19 mouse cellular contexts compared by ENCODE assay signal in genomic region chr1:194780392-194780791, GRCm38 (mm10).
DNase-seq lines count a peak whose midpoint lies in the region; ATAC-seq lines count a peak whose summit lies in the region.
"Had no signal": no experiment of that assay in that cellular context is flagged by ENCODE, and none has a peak within 500 bp of the region (broad histone marks: within the 10 kb centered on the region; RNA-seq: fewer than 3 reads in every experiment).

No protein-coding gene starts in this region.

- no peak overlapping the region for H3K4me3 ChIP-seq in forebrain, embryonic 13.5 days
- H3K4me3 ChIP-seq in forebrain, embryonic 10.5 days, result no peak overlapping the region
- no peak overlapping the region for H3K4me3 ChIP-seq in hindbrain, embryonic 11.5 days (ENCODE audit: low read depth, low read length)
- no peak overlapping the region for H3K4me3 ChIP-seq in hindbrain, embryonic 16.5 days (ENCODE audit: low read length)
- H3K4me3 ChIP-seq in midbrain, embryonic 11.5 days (ENCODE audit: low read depth, low read length), result no peak overlapping the region
- no peak overlapping the region for H3K4me3 ChIP-seq in midbrain, embryonic 15.5 days
- H3K4me3 ChIP-seq: forebrain, embryonic 15.5 days had no signal

- WGBS in forebrain, embryonic 13.5 days, result 89% methylated on average over 3 of the region's 3 CpGs
- 84% methylated on average over 3 of the region's 3 CpGs for WGBS in forebrain, embryonic 10.5 days
- WGBS in hindbrain, embryonic 11.5 days, result 95% methylated on average over 3 of the region's 3 CpGs
- WGBS in hindbrain, embryonic 16.5 days, result 85% methylated on average over 3 of the region's 3 CpGs
- 93% methylated on average over 3 of the region's 3 CpGs for WGBS in midbrain, embryonic 11.5 days
- 90% methylated on average over 3 of the region's 3 CpGs for WGBS in midbrain, embryonic 15.5 days

- H3K9ac ChIP-seq in forebrain, embryonic 13.5 days, result no peak overlapping the region
- no peak overlapping the region for H3K9ac ChIP-seq in hindbrain, embryonic 11.5 days (ENCODE audit: low read depth, low read length)
- H3K9ac ChIP-seq in hindbrain, embryonic 16.5 days (ENCODE audit: low read depth, low read length), result no peak overlapping the region
- no peak overlapping the region for H3K9ac ChIP-seq in midbrain, embryonic 11.5 days (ENCODE audit: low read length)
- H3K9ac ChIP-seq in midbrain, embryonic 15.5 days, result no peak overlapping the region
- H3K9ac ChIP-seq: forebrain, embryonic 15.5 days had no signal

- H3K27ac ChIP-seq in forebrain, embryonic 13.5 days, result 0 out of 2 replicates have a peak overlapping the region, but pooled peaks have one; percentile 31
- no peak overlapping the region for H3K27ac ChIP-seq in forebrain, embryonic 10.5 days
- H3K27ac ChIP-seq in hindbrain, embryonic 11.5 days (ENCODE audit: low read depth, low read length), result no peak overlapping the region
- no peak overlapping the region for H3K27ac ChIP-seq in hindbrain, embryonic 16.5 days (ENCODE audit: low read depth, low read length)
- H3K27ac ChIP-seq in midbrain, embryonic 11.5 days (ENCODE audit: low read depth, low read length), result no peak overlapping the region
- no peak overlapping the region for H3K27ac ChIP-seq in midbrain, embryonic 15.5 days
- H3K27ac ChIP-seq: forebrain, embryonic 15.5 days had no signal

- H3K4me2 ChIP-seq in forebrain, embryonic 13.5 days, result no peak overlapping the region
- H3K4me2 ChIP-seq in hindbrain, embryonic 11.5 days (replicated peaks; ENCODE audit: low read depth, low read length), result no peak overlapping the region
- H3K4me2 ChIP-seq in hindbrain, embryonic 16.5 days (ENCODE audit: low read length), result no peak overlapping the region
- no peak overlapping the region for H3K4me2 ChIP-seq in midbrain, embryonic 11.5 days
- H3K4me2 ChIP-seq in midbrain, embryonic 15.5 days, result no peak overlapping the region
- H3K4me2 ChIP-seq: forebrain, embryonic 15.5 days; heart, embryonic 11.5 days had no signal

- H3K9me3 ChIP-seq in forebrain, embryonic 13.5 days (replicated peaks), result no peaks in the 10 kb centered on the region
- H3K9me3 ChIP-seq in forebrain, embryonic 10.5 days, result no peaks in the 10 kb centered on the region
- H3K9me3 ChIP-seq in hindbrain, embryonic 11.5 days (ENCODE audit: control insufficient read depth, low read length), result no peaks in the 10 kb centered on the region
- H3K9me3 ChIP-seq in hindbrain, embryonic 16.5 days (ENCODE audit: control insufficient read depth, low read length), result no peaks in the 10 kb centered on the region
- H3K9me3 ChIP-seq in midbrain, embryonic 11.5 days (ENCODE audit: control insufficient read depth, low read length), result no peaks in the 10 kb centered on the region
- no peaks in the 10 kb centered on the region for H3K9me3 ChIP-seq in midbrain, embryonic 15.5 days
- H3K9me3 ChIP-seq: forebrain, embryonic 15.5 days; G1E had no signal

- peaks cover 91% of the 10 kb centered on the region for H3K36me3 ChIP-seq in forebrain, embryonic 13.5 days (ENCODE audit: poor library complexity, severe bottlenecking)
- H3K36me3 ChIP-seq in forebrain, embryonic 10.5 days (replicated peaks), result no peaks in the 10 kb centered on the region; the same call in 1 of the 2 replicates
- no peaks in the 10 kb centered on the region for H3K36me3 ChIP-seq in hindbrain, embryonic 11.5 days (ENCODE audit: control insufficient read depth, insufficient read depth, low read length)
- H3K36me3 ChIP-seq in hindbrain, embryonic 16.5 days (ENCODE audit: control insufficient read depth, insufficient read depth, low read length), result 0 out of 2 replicates have a peak, but pooled peaks cover 4% of the 10 kb centered on the region
- H3K36me3 ChIP-seq in midbrain, embryonic 11.5 days (ENCODE audit: control insufficient read depth, insufficient read depth, low read length), result no peaks in the 10 kb centered on the region
- H3K36me3 ChIP-seq in midbrain, embryonic 15.5 days (replicated peaks), result 0 out of 2 replicates have a peak, but pooled peaks cover 10% of the 10 kb centered on the region
- H3K36me3 ChIP-seq: G1E had no signal

- no peak for DNase-seq in forebrain, embryonic 10.5 days (ENCODE audit: extremely low spot score, low spot score)
- DNase-seq in hindbrain, embryonic 11.5 days (ENCODE audit: low spot score), result no peak
- peak; percentile 61 for DNase-seq in midbrain, embryonic 11.5 days (ENCODE audit: low spot score, missing footprints)
- no peak for DNase-seq in left cerebral cortex, adult 18-20 months (ENCODE audit: low spot score in 2 of 2)
- DNase-seq: adrenal gland, postnatal 10 days; adrenal gland, postnatal 36 days; cerebellum, adult 18-20 months; cerebellum, adult 9-10 months; gastrocnemius, postnatal 25 days; heart, postnatal 14 days; heart, postnatal 4 days had no signal

- no peaks in the 10 kb centered on the region for H3K27me3 ChIP-seq in forebrain, embryonic 13.5 days
- no peaks in the 10 kb centered on the region for H3K27me3 ChIP-seq in forebrain, embryonic 10.5 days (ENCODE audit: poor library complexity, severe bottlenecking)
- no peaks in the 10 kb centered on the region for H3K27me3 ChIP-seq in hindbrain, embryonic 11.5 days (ENCODE audit: control insufficient read depth, insufficient read depth, low read length)
- H3K27me3 ChIP-seq in hindbrain, embryonic 16.5 days (replicated peaks; ENCODE audit: control insufficient read depth, insufficient read depth, low read length), result no peaks in the 10 kb centered on the region
- H3K27me3 ChIP-seq in midbrain, embryonic 11.5 days (ENCODE audit: control insufficient read depth, insufficient read depth, low read length), result no peaks in the 10 kb centered on the region
- no peaks in the 10 kb centered on the region for H3K27me3 ChIP-seq in midbrain, embryonic 15.5 days (replicated peaks)
- H3K27me3 ChIP-seq: forebrain, embryonic 15.5 days; Patski had no signal

- H3K4me1 ChIP-seq in forebrain, embryonic 13.5 days, result no peaks in the 10 kb centered on the region
- H3K4me1 ChIP-seq in forebrain, embryonic 10.5 days, result no peaks in the 10 kb centered on the region
- no peaks in the 10 kb centered on the region for H3K4me1 ChIP-seq in hindbrain, embryonic 11.5 days (replicated peaks; ENCODE audit: control insufficient read depth, insufficient read depth, low read length)
- no peaks in the 10 kb centered on the region for H3K4me1 ChIP-seq in hindbrain, embryonic 16.5 days (ENCODE audit: control insufficient read depth, insufficient read depth, low read depth, low read length)
- no peaks in the 10 kb centered on the region for H3K4me1 ChIP-seq in midbrain, embryonic 11.5 days (ENCODE audit: control insufficient read depth, insufficient read depth, low read length)
- H3K4me1 ChIP-seq in midbrain, embryonic 15.5 days, result no peaks in the 10 kb centered on the region

- no peak for ATAC-seq in forebrain, embryonic 13.5 days
- 0 out of 2 replicates have a peak, but pooled peaks have one; percentile 27 for ATAC-seq in hindbrain, embryonic 11.5 days (ENCODE audit: low FRiP score)
- ATAC-seq in hindbrain, embryonic 16.5 days, result no peak
- ATAC-seq in midbrain, embryonic 11.5 days (ENCODE audit: low FRiP score), result no peak
- no peak for ATAC-seq in midbrain, embryonic 15.5 days (replicated peaks)
- ATAC-seq: forebrain, embryonic 15.5 days; intestine, postnatal 0 days; Patski had no signal
